Comparison of ENCODE assay signal across 14 mouse cellular contexts in the genomic region with DNA sequence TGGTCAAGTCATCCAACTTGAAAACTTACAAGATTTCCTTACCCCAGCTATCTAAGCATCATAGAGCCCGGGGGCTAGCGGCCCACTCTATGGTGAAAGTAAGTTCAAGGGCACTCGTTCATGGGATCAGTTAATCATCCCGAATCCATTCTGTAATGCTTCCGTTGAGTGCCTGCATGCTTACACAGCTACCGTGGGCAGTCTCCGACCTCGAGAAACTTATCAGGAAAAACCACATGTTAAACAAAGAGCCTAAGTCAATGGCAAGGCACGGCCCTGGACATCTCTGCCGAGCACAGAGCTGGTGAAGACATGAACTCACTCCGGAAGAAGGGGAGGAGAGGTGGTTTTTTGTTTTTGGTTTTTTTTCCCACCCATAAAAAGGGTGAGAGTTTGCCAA. TPM values are rescaled to one million over a fixed set of nuclear protein-coding genes. Genes with fewer than 3 reads are reported as not detected.
DNase-seq lines count a peak whose midpoint lies in the region; ATAC-seq and TF ChIP-seq lines count a peak whose summit lies in the region.
"Had no signal": no experiment of that assay in that cellular context is flagged by ENCODE, and none has a peak within 500 bp of the region (broad histone marks: within the 10 kb centered on the region; RNA-seq: fewer than 3 reads in every experiment).

No protein-coding gene starts in this region.

- no peak overlapping the region for H3K9ac ChIP-seq in heart, embryonic 12.5 days
- H3K9ac ChIP-seq in forebrain, embryonic 13.5 days, result no peak overlapping the region
- H3K9ac ChIP-seq: forebrain, postnatal 0 days had no signal

- POLR2A ChIA-PET in Patski (lab: Charles Lee), result interaction anchor here (0.9 to 1.4 kb wide), 3 partner anchors 10 to 78 kb away, joined by 3 read pairs; partner anchors contain the start of gene Igsf3

- H3K9me3 ChIP-seq in heart, embryonic 12.5 days (replicated peaks), result no peaks in the 10 kb centered on the region
- no peaks in the 10 kb centered on the region for H3K9me3 ChIP-seq in forebrain, embryonic 13.5 days (replicated peaks)

- CTCF ChIA-PET in Patski (lab: Charles Lee), result interaction anchor here (1.1 to 2.4 kb wide), 6 partner anchors 12 to 63 kb away, joined by 3 to 6 read pairs (median 4); no protein-coding TSS in a partner anchor

- H3K36me3 ChIP-seq in heart, embryonic 12.5 days, result no peaks in the 10 kb centered on the region
- no peaks in the 10 kb centered on the region for H3K36me3 ChIP-seq in forebrain, embryonic 13.5 days (ENCODE audit: poor library complexity, severe bottlenecking)

- H3K27ac ChIP-seq in heart, embryonic 12.5 days (ENCODE audit: poor library complexity, severe bottlenecking), result no peak overlapping the region
- no peak overlapping the region for H3K27ac ChIP-seq in forebrain, embryonic 13.5 days
- H3K27ac ChIP-seq: kidney, postnatal 0 days had no signal

- DNase-seq in heart, adult 18-20 months, result no peak
- DNase-seq in Patski (ENCODE audit: low read depth, low spot score), result peak; percentile 48
- peak; percentile 40 for DNase-seq in induced T-regulatory cell, adult 2 months (ENCODE audit: low read depth)
- DNase-seq in right cerebral cortex, postnatal 10 days (ENCODE audit: low spot score in 2 of 2), result no peak
- no peak for DNase-seq in embryo, embryonic 10 days (ENCODE audit: low spot score)
- DNase-seq: forebrain, postnatal 0 days; heart, postnatal 4 days; layer of hippocampus, postnatal 36 days; lung, adult 2 months; thymus, postnatal 4 days had no signal

- 26% methylated on average over 11 of the region's 11 CpGs for WGBS in heart, embryonic 12.5 days
- WGBS in forebrain, embryonic 13.5 days, result 81% methylated on average over 11 of the region's 11 CpGs

- H3K4me2 ChIP-seq in heart, embryonic 12.5 days, result peak overlapping the region; percentile 1; the same call in 1 of the 2 replicates
- H3K4me2 ChIP-seq in forebrain, embryonic 13.5 days, result no peak overlapping the region

- no peak for TF ChIP-seq CTCF in Patski (IDR thresholded peaks at IDR 0.05)

- ATAC-seq in heart, embryonic 12.5 days (ENCODE audit: insufficient number of reproducible peaks, low FRiP score), result peak; percentile 63; the same call in 1 of the 2 replicates
- ATAC-seq in Patski, result no peak
- peak; percentile 77 for ATAC-seq in megakaryocyte progenitor cell, adult 5-6 weeks (replicated peaks; ENCODE audit: poor library complexity)
- no peak for ATAC-seq in forebrain, embryonic 13.5 days

- peaks cover 33% of the 10 kb centered on the region for H3K4me1 ChIP-seq in heart, embryonic 12.5 days (replicated peaks)
- H3K4me1 ChIP-seq in forebrain, embryonic 13.5 days, result peaks cover 20% of the 10 kb centered on the region; the same call in 1 of the 2 replicates

- no peak overlapping the region for H3K4me3 ChIP-seq in heart, embryonic 12.5 days
- H3K4me3 ChIP-seq in forebrain, embryonic 13.5 days, result no peak overlapping the region

- in situ Hi-C loops in Patski (cut with MboI; ENCODE audit: low pct_unique_long_range_greater_than_20kb), result loop anchor here (5.0 kb wide), 2 partner anchors 50 to 95 kb away; no protein-coding TSS in a partner anchor

- H3K27me3 ChIP-seq in heart, embryonic 12.5 days (replicated peaks), result no peaks in the 10 kb centered on the region
- H3K27me3 ChIP-seq in Patski, result no peaks in the 10 kb centered on the region
- H3K27me3 ChIP-seq in forebrain, embryonic 13.5 days, result no peaks in the 10 kb centered on the region

RNA-seq across cellular contexts. Expression of gene Igsf3, which starts 9.5 kb away (rescaled TPM):
- polyA plus RNA-seq in heart, embryonic 12.5 days (2016; fragmentation: Nextera tagmentation; extraction: Ambion mirVana), result 46.6 and 46.8 TPM in 2 replicates
- 10 to 100 TPM; 10.5 to 10.6 TPM for total RNA-seq in heart, adult 18-20 months (2021)
- 37.2 TPM for polyA plus RNA-seq in Patski (2021)
- total RNA-seq in megakaryocyte progenitor cell, adult 5-6 weeks (2015), result 0.68 and 1.1 TPM in 2 replicates
- total RNA-seq in megakaryocyte progenitor cell, adult 5-6 weeks (2017), result 1.1 and 1.3 TPM in 2 replicates
- polyA plus RNA-seq in forebrain, embryonic 13.5 days (2015; fragmentation: Nextera tagmentation; extraction: Ambion mirVana), result 39.7 and 42.2 TPM in 2 replicates

Comparison
In these comparisons a context has a peak if more than half of its experiments do, and no peak if none do; other contexts are left out.
1. ATAC-seq: peak in heart, embryonic 12.5 days (single experiment) and megakaryocyte progenitor cell, adult 5-6 weeks (single experiment); none in Patski (single experiment) and forebrain, embryonic 13.5 days (single experiment).
2. DNase-seq: peak in Patski (single experiment) and induced T-regulatory cell, adult 2 months (single experiment); none in heart, adult 18-20 months (0 of 2), right cerebral cortex, postnatal 10 days (0 of 2) and embryo, embryonic 10 days (single experiment).